Mouse (Mus musculus) spleen, adult 2 months (tissue): ENCODE data around the gene Cdh4. TPM values are rescaled to one million over a fixed set of nuclear protein-coding genes. Genes with fewer than 3 reads are reported as not detected.

Source experiments
- DNase-seq, 2 experiments: peaks; one replicate each; pipeline versions ENCODE4 v3.0.0 to v3.0.0-alpha.2; 2012 to 2021; ENCODE audit warnings: low spot score in 2 of 2, low read depth in 1 of 2
- H3K27ac ChIP-seq: fragments of 200-500 bp; 2 replicates; pipeline ENCODE4 v1.5.1; 2012; ENCODE audit warnings: low read length, inconsistent platforms; ENCODE audit not compliant: insufficient read depth
- H3K27me3 ChIP-seq: fragments of 200-500 bp; 2 replicates; pipeline ENCODE4 v1.6.1; 2012; ENCODE audit warnings: mild to moderate bottlenecking, moderate library complexity, low read length, inconsistent platforms; ENCODE audit not compliant: control insufficient read depth, insufficient read depth
- H3K36me3 ChIP-seq: fragments of 200-500 bp; 2 replicates; pipeline ENCODE4 v1.6.1; 2012; ENCODE audit warnings: mild to moderate bottlenecking, low read length, inconsistent platforms; ENCODE audit not compliant: control insufficient read depth, insufficient read depth
- H3K4me1 ChIP-seq: fragments of 200-500 bp; 2 replicates; pipeline ENCODE4 v1.6.1; 2011; ENCODE audit warnings: inconsistent platforms; ENCODE audit not compliant: control insufficient read depth, insufficient read depth, insufficient read length
- H3K4me3 ChIP-seq: fragments of 200-500 bp; 2 replicates; pipeline ENCODE4 v1.5.1; 2011; ENCODE audit warnings: mild to moderate bottlenecking, inconsistent platforms; ENCODE audit not compliant: insufficient read depth, insufficient read length; ENCODE audit errors: extremely low read depth
- CTCF ChIP-seq: fragments of 200-500 bp; IDR thresholded peaks from 2 replicates; pipeline ENCODE4 v1.5.1; 2011; ENCODE audit warnings: mild to moderate bottlenecking, inconsistent platforms; ENCODE audit not compliant: insufficient read depth, insufficient read length, insufficient replicate concordance; ENCODE audit errors: extremely low read depth
- POLR2A ChIP-seq: fragments of 200-500 bp; IDR thresholded peaks from 2 replicates; pipeline ENCODE4 v1.6.1; 2011; ENCODE audit warnings: low read depth, low read length, inconsistent platforms
- WGBS: fragments of 180-500 bp; shearing (Covaris S2); methylation state at CpG from one replicate; pipeline ENCODE4 v1.1.7; 2018; 5-methylcytosine and 5-hydroxymethylcytosine counted together
- polyA plus RNA-seq: library from polyadenylated mRNA; depleted of rRNA; stranded (reverse); fragments of >200 nt; gene quantifications from 2 replicates; pipeline ENCODE4 v1.2.3, GENCODE M21; 2012

Cdh4 gene
- polyA plus RNA-seq, 1 experiment = 1.0 TPM

- no peaks in the 10 kb centered on the region for H3K27me3 ChIP-seq
- no peaks in the 10 kb centered on the region for H3K4me1 ChIP-seq
- H3K27ac ChIP-seq = no peak overlapping the region
- TF ChIP-seq CTCF (peak; percentile 70; the same call in 1 of the 2 replicates), POLR2A (no peak)
- H3K36me3 ChIP-seq = no peaks in the 10 kb centered on the region
- 4% methylated on average over 3 of the region's 3 CpGs for WGBS
- DNase-seq = peak; percentile 12 to 15
- H3K4me3 ChIP-seq = no peak overlapping the region
Observed at GRCm38 (mm10) chr2:179875147-179875546, 432.9 kb downstream of the Cdh4 start.

- H3K4me1 ChIP-seq = no peaks in the 10 kb centered on the region
- DNase-seq = peak in 1 of 2 experiments; percentile 17
- 65% methylated on average over 9 of the region's 9 CpGs for WGBS
- TF ChIP-seq POLR2A (no peak), CTCF (peak; percentile 34; the same call in 1 of the 2 replicates)
- no peak overlapping the region for H3K4me3 ChIP-seq
- no peaks in the 10 kb centered on the region for H3K27me3 ChIP-seq
- H3K36me3 ChIP-seq = no peaks in the 10 kb centered on the region
- no peak overlapping the region for H3K27ac ChIP-seq
Observed at GRCm38 (mm10) chr2:179877551-179878215, 435.5 kb downstream of the Cdh4 start.

GRCm38 (mm10) chr2:179884561-179884960 lies 442.3 kb downstream of the Cdh4 start:
- H3K36me3 ChIP-seq = no peaks in the 10 kb centered on the region
- DNase-seq = no peak
- 42% methylated on average over 7 of the region's 7 CpGs for WGBS
- H3K4me1 ChIP-seq = no peaks in the 10 kb centered on the region
- H3K4me3 ChIP-seq = no peak overlapping the region
- no peak overlapping the region for H3K27ac ChIP-seq
- no peak for TF ChIP-seq CTCF
- no peak for TF ChIP-seq POLR2A
- no peaks in the 10 kb centered on the region for H3K27me3 ChIP-seq

- Histone ChIP-seq H3K27me3 (no peaks in the 10 kb centered on the region), H3K36me3 (no peaks in the 10 kb centered on the region), H3K4me3 (no peak overlapping the region), H3K27ac (no peak overlapping the region), H3K4me1 (no peaks in the 10 kb centered on the region)
- WGBS = 81% methylated on average over 3 of the region's 3 CpGs
- no peak for DNase-seq
- TF ChIP-seq CTCF = no peak
- no peak for TF ChIP-seq POLR2A
Observed at GRCm38 (mm10) chr2:179891048-179891447, 448.8 kb downstream of the Cdh4 start.

DNA sequence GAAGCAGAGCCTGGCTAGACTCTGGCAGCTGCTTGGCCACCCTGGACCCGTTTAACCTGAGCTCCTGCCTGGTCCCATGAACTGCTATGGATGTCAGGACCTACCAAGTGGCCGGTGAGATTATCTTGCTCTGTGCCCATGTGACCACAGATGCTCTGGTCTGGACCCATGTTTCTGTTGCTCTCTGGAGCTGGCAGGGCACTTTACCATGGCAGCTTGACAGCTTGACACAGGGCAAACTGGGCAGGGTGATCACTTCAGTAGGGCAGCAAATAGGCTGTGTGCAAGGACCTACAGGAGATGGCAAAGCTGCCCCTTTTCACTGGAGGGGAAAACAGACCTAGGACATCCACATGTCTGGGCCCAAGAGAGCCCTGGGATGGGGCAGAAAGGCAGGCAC lies 454.7 kb downstream of the Cdh4 start:
- TF ChIP-seq POLR2A = no peak
- no peak for TF ChIP-seq CTCF

DNA sequence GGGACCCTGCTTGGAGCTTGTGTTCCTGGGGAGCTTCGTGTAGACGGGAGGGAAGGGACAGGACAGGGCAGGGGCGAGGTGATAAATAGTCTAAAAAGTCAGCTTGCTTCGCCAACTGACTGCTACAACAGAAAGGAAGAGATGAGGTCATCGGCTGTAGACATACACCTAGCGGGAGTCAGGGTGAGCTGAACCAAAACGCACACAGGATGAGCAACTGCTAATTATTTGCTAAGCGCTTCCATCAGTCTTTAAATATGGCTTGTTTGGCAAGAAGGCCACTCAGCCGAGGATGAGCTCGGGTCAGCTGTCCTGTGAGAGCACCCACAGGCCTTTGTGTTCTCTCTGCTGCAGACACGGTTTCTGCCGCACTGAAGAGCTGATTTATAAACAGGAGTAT lies 470.7 kb downstream of the Cdh4 start:
- 92% methylated on average over 12 of the region's 12 CpGs for WGBS
- TF ChIP-seq POLR2A (no peak), CTCF (no peak)
- DNase-seq = no peak
- H3K4me3 ChIP-seq = no peak overlapping the region
- no peaks in the 10 kb centered on the region for H3K27me3 ChIP-seq
- peaks cover 21% of the 10 kb centered on the region for H3K36me3 ChIP-seq
- no peaks in the 10 kb centered on the region for H3K4me1 ChIP-seq
- no peak overlapping the region for H3K27ac ChIP-seq

More for the DNA sequence above, 454.7 kb downstream of the Cdh4 start:
- Histone ChIP-seq H3K4me1 (no peaks in the 10 kb centered on the region), H3K27ac (no peak overlapping the region), H3K36me3 (no peaks in the 10 kb centered on the region), H3K27me3 (no peaks in the 10 kb centered on the region), H3K4me3 (no peak overlapping the region)
- DNase-seq = no peak
- 86% methylated on average over 2 of the region's 2 CpGs for WGBS

- no peaks in the 10 kb centered on the region for H3K4me1 ChIP-seq
- no peak overlapping the region for H3K4me3 ChIP-seq
- peaks cover 21% of the 10 kb centered on the region for H3K36me3 ChIP-seq
- H3K27ac ChIP-seq = no peak overlapping the region
- no peaks in the 10 kb centered on the region for H3K27me3 ChIP-seq
- 96% methylated on average over 15 of the region's 15 CpGs for WGBS
- DNase-seq = no peak
- TF ChIP-seq POLR2A (no peak), CTCF (no peak)
Observed at GRCm38 (mm10) chr2:179913349-179913748, 471.1 kb downstream of the Cdh4 start.
